Mouse (Mus musculus) macrophage (primary cell): ENCODE measurements around the gene Arhgap32. TPM values are rescaled to one million over a fixed set of nuclear protein-coding genes. Genes with fewer than 3 reads are reported as not detected.
"Not testable (repeated sequence)": the region's sequence is repeated elsewhere in the genome, so short reads cannot be mapped to it uniquely, and the experiment has no call there.

Experiments used
- H3K27ac ChIP-seq: fragments of 350-480 bp; formaldehyde crosslinking; 2 replicates; pipeline ENCODE4 v1.9.0; 2021
- H3K36me3 ChIP-seq: fragments of 350-480 bp; formaldehyde crosslinking; 2 replicates; pipeline ENCODE4 v1.9.0; 2021; ENCODE audit errors: inconsistent target
- H3K4me3 ChIP-seq: fragments of 350-480 bp; formaldehyde crosslinking; 2 replicates; pipeline ENCODE4 v1.9.0; 2021; ENCODE audit errors: inconsistent target
- H3K79me2 ChIP-seq: fragments of 350-480 bp; formaldehyde crosslinking; 2 replicates; pipeline ENCODE4 v1.9.0; 2021; ENCODE audit errors: inconsistent target
- WGBS: methylation state at CpG from one replicate; pipeline ENCODE4 v1.1.7; 2026; ENCODE audit warnings: inconsistent platforms; ENCODE audit not compliant: missing documents; 5-methylcytosine and 5-hydroxymethylcytosine counted together
- polyA plus RNA-seq: library from polyadenylated mRNA; stranded (reverse); fragments of 250-400 nt; gene quantifications from 3 replicates; pipeline ENCODE4 v1.2.4, GENCODE M21; 2018; ENCODE audit warnings: inconsistent platforms

The Arhgap32 gene
- polyA plus RNA-seq, 1 experiment from 2014 or later = 0.50 TPM

DNA sequence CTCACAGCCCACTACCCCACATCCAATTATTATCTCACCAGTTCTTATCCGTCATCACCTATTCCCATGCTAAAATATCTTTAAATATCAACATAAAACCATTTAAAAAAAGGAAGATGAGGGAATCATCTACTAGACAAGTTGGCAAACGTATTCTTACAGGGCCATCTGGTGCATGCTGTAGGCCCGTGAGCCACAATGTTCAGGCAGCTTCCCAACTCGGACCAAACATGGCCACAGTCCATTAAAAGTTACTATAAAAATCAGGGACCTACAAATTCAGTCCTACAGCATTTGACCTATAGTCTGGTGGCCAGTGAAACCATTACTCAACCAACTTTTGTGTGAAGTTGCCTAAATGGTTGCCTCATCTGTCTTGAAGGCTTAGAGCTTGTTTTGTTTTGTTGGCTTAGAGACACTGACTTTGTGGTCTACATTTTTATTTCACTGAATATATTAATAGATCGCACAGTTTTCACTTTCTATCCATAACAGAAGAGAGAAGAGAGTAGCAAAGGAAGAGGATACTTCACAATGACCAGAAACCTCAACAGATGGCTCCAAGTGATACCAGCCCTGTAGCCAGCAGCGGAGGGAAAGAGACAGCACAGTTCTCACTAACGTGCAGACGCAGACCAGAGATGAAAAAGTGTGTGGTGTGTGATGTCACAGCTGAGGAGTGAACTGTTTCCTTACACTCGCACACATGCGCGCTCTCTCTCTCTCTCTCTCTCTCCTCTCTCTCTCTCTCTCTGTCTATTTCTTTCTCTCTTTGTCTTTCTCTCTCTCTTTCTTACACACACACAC lies 34.1 kb downstream of the Arhgap32 start:
- no peak overlapping the region for H3K4me3 ChIP-seq
- H3K36me3 ChIP-seq = no peaks in the 10 kb centered on the region
- 32% methylated on average over 7 of the region's 11 CpGs for WGBS
- H3K27ac ChIP-seq = no peak overlapping the region
- H3K79me2 ChIP-seq = no peaks in the 10 kb centered on the region

DNA sequence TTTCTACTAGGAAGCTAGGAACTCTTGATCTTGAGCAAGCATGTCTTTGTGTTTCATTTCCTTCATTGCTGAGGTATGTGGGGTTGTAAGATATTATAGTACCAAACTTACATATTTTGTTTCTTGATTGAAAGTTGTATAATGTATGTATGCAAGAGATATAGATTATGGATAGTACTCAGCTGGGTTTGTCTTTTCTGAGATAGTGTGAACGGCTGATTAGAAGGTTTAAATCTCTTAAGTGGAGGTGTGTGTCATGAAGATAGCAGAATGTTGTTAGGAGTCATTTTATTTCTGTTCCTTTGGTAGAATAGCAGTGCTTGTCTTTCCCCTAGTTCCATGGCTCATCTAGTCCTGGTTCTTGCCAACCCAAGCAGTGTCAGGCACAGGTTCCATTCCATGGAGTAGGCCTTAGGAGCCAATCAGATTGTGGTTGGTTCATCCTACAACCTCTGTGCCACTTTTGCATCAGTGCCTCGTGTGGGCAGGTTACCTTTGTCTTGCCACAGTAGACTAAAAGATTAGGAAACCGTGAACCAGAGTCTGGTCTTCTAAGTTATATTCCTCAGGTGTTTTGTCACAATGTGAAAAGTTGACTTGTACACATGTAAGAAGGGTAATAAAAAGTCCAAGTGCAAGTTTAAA lies 38.9 kb downstream of the Arhgap32 start:
- no peak overlapping the region for H3K27ac ChIP-seq
- no peak overlapping the region for H3K4me3 ChIP-seq
- 80% methylated on average over 3 of the region's 3 CpGs for WGBS
- no peaks in the 10 kb centered on the region for H3K79me2 ChIP-seq
- no peaks in the 10 kb centered on the region for H3K36me3 ChIP-seq

DNA sequence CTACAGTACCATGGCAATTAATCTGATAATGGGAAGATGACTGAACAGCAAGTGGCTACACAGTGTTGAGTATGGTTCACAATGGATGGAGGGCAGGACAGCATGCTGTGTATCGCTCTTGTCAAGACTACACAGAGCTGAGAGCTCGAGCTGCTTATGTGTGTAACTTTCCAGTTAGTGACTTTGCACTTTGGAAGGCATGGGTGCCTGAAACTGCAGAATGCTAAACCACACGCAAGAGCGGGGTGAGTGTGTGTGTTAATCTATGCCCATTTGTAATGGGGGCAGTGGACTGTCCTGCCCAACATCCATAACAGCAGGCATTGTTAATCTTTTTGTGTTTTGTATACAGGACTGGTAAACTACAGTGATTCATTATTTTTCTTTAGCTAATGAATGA lies 40.8 kb downstream of the Arhgap32 start:
- H3K36me3 ChIP-seq = no peaks in the 10 kb centered on the region
- no peaks in the 10 kb centered on the region for H3K79me2 ChIP-seq
- WGBS = 80% methylated on average over 4 of the region's 4 CpGs
- no peak overlapping the region for H3K4me3 ChIP-seq
- no peak overlapping the region for H3K27ac ChIP-seq

DNA sequence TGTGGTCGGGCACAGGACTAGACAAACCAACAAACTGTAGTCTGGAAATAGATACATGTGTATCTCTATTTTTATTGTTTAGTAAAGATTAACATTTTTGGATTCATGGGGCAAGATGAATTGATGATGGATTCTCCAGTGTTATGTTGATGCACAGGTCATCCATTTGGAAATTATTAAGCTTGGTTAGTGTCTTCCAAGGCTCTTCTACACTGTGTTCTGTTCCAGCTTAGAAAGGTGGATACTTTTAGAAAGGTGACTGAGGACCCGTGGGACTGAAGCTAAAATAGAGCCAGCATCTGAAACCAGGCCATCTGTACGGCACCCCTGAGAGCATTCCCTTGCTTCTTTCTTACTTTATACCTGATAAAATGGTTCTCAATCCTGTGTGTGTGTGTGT lies 41.3 kb downstream of the Arhgap32 start:
- Histone ChIP-seq H3K79me2 (no peaks in the 10 kb centered on the region), H3K36me3 (no peaks in the 10 kb centered on the region), H3K27ac (no peak overlapping the region), H3K4me3 (no peak overlapping the region)
- 88% methylated on average over 2 of the region's 3 CpGs for WGBS

DNA sequence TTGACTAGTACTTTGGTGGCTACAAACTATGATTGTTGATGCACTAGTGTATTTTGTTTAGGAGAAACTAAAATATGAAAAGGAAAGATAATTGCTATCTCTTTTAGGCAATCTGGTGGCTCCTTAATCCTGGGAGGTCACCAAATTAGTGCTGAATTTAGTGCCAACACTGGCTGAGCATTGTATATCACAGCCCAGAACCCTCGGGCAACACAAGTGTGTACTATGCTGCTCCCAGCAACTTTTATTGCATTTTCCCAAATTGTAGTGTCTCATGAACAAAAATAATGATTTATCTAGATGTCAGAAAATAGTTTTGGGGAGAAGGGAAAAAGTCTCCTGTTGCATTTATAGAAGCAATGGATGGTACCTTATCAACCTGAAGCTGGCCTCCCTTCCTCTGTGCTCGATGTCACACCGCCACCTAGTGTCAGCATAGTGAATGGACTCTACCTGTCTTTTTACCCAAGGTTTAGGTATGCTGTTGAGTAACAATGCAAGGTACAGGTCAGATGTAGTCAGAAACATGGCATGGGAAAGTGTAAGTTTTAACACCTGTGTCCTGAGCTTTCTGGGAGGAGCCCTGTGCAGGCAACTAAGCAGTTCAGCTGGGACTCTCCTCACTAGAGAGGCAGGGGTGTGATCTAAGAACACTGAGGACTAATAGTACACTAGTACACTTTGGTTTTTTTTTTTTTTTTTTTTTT lies 43.1 kb downstream of the Arhgap32 start:
- H3K36me3 ChIP-seq = no peaks in the 10 kb centered on the region
- no peaks in the 10 kb centered on the region for H3K79me2 ChIP-seq
- no peak overlapping the region for H3K27ac ChIP-seq
- H3K4me3 ChIP-seq = no peak overlapping the region
- 33% methylated on average over 3 of the region's 3 CpGs for WGBS

DNA sequence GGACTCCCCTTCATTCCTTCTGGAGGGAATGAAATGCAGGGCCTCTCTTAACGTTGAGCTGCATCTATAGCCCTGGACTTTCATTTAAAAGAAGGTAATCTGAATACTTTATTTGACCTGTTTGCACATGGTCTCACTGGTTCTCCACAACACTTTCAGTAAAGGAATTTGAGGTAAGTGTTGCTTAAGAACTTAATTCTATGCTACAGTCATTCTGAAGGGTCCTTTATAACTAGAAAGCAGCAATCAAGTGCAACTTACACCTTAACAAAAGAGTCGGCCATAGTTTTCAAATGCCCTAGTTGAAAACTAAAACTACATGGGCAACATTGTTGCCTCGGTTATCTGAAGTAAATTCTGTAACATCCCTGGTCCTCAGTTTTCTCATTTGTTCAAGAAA lies 43.8 kb downstream of the Arhgap32 start:
- Histone ChIP-seq H3K27ac (no peak overlapping the region), H3K4me3 (no peak overlapping the region), H3K36me3 (no peaks in the 10 kb centered on the region), H3K79me2 (no peaks in the 10 kb centered on the region)
- WGBS = 88% methylated on average over 3 of the region's 3 CpGs

DNA sequence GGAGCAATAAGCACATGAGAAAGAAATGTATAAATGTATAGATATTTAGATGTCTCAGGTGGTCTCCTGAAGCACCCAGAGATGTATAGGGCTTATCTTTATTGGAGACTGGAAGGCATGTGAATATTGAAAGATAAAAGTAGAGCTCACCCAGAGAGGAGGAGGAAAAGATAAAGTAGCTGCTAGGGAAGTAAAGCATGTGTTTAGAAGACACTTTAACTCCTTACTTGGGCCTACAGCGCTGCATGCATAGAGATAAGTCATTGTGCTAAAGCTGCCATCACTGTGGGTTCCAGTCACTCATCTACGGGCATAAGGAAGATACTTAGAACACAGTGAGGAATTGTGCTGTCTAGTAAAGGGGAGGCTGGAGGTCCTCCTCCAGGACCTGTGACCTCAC lies 46.9 kb downstream of the Arhgap32 start:
- no peak overlapping the region for H3K4me3 ChIP-seq
- no peaks in the 10 kb centered on the region for H3K36me3 ChIP-seq
- WGBS = 90% methylated on average over 2 of the region's 2 CpGs
- H3K27ac ChIP-seq = no peak overlapping the region
- no peaks in the 10 kb centered on the region for H3K79me2 ChIP-seq

DNA sequence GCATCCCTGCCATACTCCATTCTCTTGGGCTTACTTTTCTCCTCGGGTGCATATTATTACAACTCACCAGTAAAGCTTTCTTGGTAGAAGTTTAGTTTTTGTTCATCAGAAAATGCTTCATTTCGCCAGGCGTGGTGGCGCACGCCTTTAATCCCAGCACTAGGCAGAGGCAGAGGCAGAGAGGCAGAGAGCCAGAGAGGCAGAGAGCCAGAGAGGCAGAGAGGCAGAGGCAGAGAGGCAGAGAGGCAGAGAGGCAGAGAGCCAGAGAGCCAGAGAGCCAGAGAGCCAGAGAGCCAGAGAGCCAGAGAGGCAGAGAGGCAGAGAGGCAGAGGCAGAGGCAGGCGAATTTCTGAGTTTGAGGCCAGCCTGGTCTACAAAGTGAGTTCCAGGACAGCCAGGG lies 47.9 kb downstream of the Arhgap32 start:
- H3K79me2 ChIP-seq, H3K4me3 ChIP-seq, H3K36me3 ChIP-seq, H3K27ac ChIP-seq: not testable (repeated sequence)
- WGBS = 99% methylated on average over 6 of the region's 6 CpGs

DNA sequence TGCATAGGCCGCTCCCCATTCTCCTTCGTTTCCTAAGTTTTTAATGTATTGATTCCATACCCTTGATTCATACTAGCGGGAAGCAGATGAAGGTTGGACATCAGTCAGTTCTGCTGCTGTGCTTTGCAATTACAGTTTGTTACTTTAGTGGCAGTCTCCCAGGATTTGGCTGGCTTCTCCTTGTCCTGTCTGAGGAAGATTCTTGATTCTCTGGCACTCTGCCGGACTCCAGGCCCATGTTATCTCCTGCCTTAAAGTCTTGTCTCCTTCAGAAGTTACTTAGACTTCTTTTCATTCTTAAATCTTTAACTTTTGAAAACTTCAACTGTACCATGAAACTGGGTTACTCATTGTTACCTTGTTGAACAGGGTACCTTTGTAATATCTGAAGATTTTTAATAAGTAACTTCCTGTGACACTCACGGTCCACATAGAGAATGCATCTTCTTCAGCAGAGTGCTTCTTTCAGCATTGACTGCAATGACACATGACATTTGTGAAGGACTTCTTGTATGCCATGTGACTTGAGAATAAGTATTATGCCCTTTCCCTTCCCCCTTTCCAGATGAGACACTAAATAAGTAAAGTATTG lies 52.7 kb downstream of the Arhgap32 start:
- H3K4me3 ChIP-seq = no peak overlapping the region
- 94% methylated on average over 5 of the region's 5 CpGs for WGBS
- no peaks in the 10 kb centered on the region for H3K36me3 ChIP-seq
- no peak overlapping the region for H3K27ac ChIP-seq
- no peaks in the 10 kb centered on the region for H3K79me2 ChIP-seq

DNA sequence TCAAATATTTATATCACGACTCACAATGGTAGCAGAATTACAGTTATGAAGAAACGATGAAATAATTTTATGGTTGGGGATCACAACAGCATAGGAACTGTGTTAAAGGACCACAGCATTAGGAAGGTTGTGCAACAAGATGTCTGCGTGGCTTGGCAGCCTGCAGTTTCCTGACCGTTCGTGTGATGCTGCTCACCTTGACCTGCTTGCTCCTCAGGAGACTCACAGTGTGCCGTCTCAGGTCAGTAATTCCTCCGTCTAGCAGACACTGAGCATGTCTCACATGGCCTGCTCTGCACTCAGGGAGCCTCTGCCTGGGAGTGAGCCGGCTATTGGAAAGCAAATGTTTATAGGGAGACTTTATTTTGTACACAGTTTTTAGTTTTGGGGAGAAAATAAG lies 54.8 kb downstream of the Arhgap32 start:
- no peaks in the 10 kb centered on the region for H3K36me3 ChIP-seq
- no peaks in the 10 kb centered on the region for H3K79me2 ChIP-seq
- 89% methylated on average over 8 of the region's 8 CpGs for WGBS
- H3K4me3 ChIP-seq = no peak overlapping the region
- no peak overlapping the region for H3K27ac ChIP-seq

DNA sequence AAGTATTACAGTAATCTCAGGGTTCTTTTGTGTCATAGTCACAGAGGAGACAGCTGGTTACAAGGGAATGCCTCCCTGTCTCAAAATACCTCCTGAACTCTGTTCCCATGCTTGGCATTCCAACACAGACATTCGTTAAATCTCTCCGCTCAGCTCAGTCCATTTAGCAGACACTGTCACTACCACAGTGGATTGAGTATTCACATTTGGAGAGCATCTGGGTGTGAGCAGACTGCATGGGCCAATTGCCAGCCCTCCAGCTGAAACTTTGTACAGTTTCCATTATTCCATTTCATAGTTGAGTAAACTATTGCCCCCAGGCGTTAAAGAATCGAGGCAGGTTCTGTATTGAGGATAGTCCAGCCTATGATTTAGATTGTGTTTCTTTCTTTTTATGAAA lies 60.7 kb downstream of the Arhgap32 start:
- Histone ChIP-seq H3K4me3 (no peak overlapping the region), H3K36me3 (no peaks in the 10 kb centered on the region), H3K27ac (no peak overlapping the region), H3K79me2 (no peaks in the 10 kb centered on the region)
- WGBS = 99% methylated on average over 4 of the region's 4 CpGs

DNA sequence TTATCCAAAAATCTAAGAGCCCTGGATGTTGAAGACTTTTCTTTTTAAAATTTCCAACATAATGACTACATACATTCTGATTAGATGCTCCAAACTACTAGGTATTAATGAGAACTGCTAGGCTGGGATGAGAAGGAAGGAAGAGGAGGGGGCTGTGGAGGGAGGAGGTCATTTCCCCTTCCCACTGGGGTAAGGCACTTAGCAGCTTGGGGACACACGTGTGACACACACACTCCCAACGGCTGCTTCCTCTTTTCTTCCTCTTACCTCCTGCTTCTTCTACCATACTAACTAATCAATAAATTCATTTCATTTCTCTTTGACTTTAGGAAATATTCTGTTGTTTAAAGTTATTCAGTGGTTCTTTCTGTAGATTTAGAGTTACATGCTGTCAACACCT lies 65.2 kb downstream of the Arhgap32 start:
- no peaks in the 10 kb centered on the region for H3K36me3 ChIP-seq
- no peak overlapping the region for H3K4me3 ChIP-seq
- no peaks in the 10 kb centered on the region for H3K79me2 ChIP-seq
- 0% methylated on average over 2 of the region's 2 CpGs for WGBS
- H3K27ac ChIP-seq = no peak overlapping the region

DNA sequence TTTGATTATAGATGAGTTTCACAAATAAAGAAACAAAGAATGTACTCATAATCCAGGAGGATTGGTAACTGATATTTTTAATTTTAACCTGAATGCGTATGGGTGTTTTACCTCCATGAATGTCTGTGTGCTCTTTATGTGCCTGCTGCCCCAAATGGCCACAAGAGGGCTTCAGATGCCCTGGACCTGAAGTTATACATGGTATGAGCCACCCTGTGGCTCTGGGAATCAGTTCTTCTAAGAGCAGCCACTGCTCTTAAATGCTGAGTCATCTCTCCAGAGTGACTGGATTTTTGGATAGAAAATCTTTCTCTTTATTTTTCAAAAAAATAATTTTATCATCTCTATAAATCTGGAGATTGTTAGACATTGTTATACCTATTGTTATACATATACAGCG lies 70.6 kb downstream of the Arhgap32 start:
- no peak overlapping the region for H3K4me3 ChIP-seq
- no peak overlapping the region for H3K27ac ChIP-seq
- 100% methylated on average over 2 of the region's 2 CpGs for WGBS
- no peaks in the 10 kb centered on the region for H3K79me2 ChIP-seq
- no peaks in the 10 kb centered on the region for H3K36me3 ChIP-seq

DNA sequence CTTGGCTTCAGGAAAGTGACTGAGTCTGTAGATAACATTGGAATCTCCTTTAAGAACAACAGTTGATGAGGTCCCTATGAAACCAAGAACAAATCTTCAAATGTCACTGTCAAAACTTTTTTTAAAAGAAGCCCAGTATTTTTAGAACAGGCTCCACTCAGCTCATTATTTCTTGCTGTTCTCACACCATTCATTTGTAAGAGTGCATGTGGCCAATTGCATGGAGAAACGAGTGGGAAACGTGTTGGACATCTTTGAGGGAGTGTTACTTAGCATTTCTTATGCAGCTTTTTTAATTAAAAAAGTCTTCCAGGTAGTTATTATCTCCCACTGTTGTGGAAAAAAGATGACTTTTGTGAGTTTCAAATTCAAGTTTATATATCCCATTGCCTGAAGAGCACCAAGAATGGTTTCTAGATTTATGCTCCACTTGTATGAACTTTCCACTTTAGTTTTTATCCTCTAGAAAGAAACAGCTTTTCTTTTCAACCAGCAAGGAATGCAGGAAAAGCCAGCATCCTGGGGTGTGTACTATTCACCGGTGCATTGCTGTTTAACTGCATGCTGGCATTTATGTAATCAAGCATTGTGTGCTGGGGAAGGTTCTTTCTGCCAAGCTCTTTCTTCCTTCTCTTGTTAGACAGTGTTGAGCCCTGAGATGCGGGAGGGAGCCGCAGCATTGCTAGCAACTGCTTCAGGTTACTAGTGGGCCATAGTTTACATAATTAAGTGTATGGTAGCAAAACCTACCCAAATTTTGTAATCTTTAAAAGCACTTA lies 76.5 kb downstream of the Arhgap32 start:
- no peaks in the 10 kb centered on the region for H3K79me2 ChIP-seq
- WGBS = 88% methylated on average over 5 of the region's 5 CpGs

More for the DNA sequence above, 76.5 kb downstream of the Arhgap32 start:
- H3K36me3 ChIP-seq = no peaks in the 10 kb centered on the region
- no peak overlapping the region for H3K27ac ChIP-seq
- H3K4me3 ChIP-seq = no peak overlapping the region
